Mouse (Mus musculus): Measurements from ENCODE around the gene Slc38a5.

The Slc38a5 gene

DNA sequence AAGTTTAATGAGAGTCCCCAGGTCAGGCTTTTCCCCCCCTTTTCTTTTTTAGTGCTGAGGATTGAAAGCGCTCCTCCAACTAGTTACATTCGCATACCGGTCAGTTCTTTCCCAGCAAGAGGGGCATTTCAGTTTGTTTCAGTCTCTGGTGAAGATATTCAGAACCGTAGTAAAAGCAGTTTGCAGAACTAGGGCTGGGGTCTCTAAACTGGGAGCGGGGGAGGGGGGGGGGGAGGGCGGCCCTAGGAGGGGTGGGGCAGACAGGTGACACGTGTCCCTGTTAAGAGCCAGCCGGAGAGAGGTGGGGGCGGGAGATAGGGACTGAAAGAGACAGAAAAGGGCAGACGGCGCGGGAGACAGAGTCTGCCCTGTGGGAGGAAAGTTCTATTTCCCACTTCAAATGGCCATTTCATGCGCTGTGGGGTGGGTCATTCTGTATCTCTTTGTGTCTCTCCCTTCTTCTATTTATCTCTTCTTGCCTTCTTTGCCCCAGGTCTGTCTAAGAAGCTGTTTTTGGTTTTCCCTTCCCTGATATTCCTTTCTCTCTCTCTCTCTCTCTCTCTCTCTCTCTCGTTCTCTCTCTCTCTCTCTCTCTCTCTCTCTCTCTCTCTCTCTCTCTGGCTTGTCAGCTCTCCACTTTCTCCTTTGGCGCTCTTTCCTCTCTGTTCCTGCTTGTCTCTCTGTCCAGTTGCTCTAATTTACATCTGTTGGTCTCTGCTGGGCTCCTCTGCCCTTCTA is at the start of gene Slc38a5:
Gene Slc38a5 (plus strand): TSS at position 51 of the 738 bp plus-strand sequence.
- no peak for DNase-seq (ENCODE audit: low read depth, low spot score)

DNA sequence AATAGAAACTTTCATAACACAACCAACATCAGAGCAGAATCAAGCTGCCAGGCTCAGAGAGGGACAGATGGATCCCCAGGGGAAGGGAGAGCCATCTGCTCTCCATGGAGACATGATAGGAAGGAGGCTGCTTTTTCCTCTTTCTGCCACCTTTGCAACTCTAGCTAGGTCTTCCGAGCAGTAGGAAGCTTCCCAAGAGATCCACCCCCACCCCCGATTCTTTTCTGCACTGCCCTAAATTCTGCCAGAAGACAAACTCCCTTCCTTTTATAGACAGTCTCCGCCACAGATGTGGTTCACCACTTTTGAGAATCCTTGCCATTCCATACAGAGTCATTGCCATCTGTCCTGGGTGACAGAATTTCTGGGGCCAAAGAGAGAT is 48.6 kb upstream of the Slc38a5 start:
- DNase-seq (ENCODE audit: low read depth, low spot score), result no peak

DNA sequence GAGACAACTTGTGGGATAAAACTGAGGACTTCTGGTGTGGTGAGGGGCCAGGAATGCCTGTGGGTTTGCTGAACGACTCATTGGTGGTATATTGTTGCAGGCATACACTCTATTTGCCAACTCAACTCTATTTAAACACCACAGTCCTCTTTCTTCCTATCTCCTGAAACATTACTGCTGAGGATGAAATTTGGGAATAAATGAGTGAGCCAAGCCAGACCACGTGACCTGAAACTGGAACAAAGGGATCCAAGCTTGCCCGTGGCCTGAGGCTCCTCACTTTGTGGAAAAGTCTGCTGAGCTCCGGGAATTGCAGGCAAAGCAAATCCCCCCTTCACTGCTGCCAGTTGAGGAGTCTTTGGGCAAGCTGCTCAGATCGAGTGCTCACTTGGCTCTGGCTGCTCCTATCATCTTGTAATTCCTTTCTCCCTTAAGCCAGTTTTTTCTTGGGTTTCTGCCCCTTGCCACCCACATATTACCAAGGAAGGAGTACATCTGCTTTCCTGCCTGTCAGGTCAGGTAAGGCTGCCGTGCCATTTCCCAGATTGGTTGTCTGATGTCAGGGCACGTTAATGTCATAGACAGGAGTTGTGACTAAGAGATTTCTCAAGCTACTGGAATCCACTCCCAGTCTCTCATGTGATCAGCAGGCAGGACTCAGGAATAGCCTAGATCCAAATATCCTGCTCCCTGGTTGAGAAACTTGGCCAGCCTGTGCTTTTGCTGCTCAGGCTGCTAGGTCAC is 48.1 kb upstream of the Slc38a5 start:
- DNase-seq (ENCODE audit: low read depth, low spot score), result no peak

DNA sequence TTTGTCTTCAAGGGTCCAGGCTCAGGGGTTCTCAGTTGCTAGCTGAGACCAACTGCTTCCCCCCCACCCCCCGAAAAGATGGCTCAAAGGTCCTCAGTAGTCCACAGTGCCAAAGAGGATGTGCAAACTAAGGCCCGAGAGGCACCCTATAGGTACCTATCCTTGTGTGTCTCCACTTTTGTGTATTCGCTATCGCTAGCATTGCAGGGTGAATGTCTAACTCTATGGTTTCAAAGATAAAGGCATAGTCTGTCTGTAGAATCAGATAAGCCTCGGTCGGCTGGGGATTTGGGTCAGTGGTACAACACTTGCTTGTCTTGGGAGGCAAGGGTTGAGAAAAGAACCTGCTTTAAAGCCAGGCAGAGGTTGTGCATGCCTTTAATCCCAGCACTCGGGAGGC is 47.5 kb upstream of the Slc38a5 start:
- DNase-seq (ENCODE audit: low read depth, low spot score), result no peak

DNA sequence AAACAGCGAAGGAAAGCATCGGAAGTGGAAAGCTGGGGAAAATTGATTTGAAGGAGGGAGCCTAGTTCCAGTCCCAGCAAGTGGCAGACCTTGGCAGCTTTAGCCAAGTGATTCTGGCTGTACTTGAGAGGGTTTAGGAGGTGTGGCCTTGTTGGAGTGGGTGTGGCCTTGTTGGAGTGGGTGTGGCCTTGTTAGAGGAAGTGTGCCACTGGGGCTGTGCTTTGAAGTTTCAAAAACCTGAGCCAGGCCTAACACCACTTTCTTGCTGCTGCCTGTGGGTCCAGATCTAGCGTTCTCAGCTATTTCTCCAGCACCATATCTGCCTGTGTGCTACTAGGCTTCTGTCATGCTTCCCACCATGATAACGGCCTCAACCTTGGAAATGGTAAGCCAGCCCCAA is 40.7 kb upstream of the Slc38a5 start:
- DNase-seq (ENCODE audit: low read depth, low spot score), result no peak

DNA sequence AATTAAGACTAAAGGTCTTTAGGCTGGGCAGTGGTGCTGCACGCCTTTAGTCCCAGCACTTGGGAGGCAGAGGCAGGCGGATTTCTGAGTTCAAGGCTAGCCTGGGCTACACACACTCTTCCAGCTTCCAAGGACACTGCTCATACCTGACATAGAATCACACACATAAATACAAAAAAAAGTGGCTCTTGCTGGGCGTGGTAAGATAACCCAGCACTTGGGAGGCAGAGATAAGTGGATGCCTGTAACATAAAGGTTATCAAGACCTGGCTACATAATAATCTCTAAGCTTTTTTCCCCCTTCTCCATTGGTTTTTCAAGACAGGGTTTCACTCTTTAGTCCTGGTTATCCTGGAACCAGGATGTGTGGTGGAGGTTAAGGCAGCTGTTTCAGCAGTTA is 37.3 kb upstream of the Slc38a5 start:
- DNase-seq (ENCODE audit: low read depth, low spot score), result no peak

DNA sequence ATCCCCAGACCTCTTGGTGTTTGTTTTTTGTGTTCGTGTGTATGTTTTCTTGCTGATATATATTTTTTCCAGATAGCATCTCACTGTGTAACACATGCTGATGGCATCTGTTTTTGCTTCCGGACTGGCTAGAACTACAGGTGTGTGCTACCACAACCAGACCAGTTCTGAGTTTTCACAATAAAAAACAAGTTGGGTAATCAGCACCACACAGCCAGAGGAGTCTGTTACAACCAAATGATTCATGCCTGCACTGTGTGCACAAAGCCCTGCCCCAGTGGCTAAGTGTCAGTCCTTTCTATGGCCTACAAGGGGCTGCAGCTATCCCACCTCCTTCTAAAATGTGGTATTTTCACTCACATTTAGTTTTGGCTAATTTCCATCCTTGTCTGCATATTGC is 34.2 kb upstream of the Slc38a5 start:
- DNase-seq (ENCODE audit: low read depth, low spot score), result no peak

DNA sequence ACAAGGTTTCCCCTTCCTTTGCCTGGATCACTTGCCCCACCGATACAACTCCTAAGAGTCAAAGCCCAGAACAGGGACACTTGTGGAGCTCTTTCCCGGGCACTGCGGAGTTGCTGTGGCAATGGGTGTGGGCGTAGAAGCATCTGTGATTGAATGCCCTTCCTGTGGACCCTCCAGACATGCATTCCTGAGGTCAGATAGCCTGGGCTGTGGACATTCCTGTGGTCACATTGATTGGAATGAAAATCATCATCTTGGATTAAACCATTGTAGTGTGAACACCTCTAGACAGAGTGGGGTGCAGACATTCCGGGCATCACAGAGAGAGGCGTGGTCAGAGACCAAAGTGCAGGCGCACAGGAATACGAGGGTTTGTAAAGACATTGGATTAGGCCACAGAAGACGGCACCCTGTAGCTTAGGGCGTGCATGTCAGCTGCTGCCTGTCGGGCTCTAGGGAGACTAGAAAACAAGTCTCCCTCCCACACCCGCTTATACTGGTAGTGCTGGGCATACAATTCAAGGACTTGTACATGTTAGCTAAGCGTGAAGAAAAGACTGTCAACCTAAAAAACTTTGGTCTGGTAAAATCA is 32.0 kb upstream of the Slc38a5 start:
- no peak for DNase-seq (ENCODE audit: low read depth, low spot score)

DNA sequence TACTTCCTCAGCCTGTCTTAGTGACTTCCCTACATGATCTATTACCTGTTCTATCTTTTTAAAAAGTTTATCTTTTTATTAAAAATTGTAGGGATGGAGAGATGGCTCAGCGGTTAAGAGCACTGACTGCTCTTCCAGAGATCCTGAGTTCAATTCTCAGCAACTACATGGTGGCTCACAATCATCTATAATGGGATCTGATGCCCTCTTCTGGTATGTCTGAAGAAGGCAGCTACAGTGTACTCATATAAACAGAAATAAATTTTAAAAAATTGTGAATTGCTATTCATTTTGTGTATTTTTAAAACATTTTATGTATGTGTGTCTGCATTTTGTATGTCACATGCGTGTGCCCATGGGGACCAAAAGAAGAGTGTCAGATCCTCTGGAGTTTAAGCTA is 23.3 kb upstream of the Slc38a5 start:
- no peak for DNase-seq (ENCODE audit: low read depth, low spot score)

DNA sequence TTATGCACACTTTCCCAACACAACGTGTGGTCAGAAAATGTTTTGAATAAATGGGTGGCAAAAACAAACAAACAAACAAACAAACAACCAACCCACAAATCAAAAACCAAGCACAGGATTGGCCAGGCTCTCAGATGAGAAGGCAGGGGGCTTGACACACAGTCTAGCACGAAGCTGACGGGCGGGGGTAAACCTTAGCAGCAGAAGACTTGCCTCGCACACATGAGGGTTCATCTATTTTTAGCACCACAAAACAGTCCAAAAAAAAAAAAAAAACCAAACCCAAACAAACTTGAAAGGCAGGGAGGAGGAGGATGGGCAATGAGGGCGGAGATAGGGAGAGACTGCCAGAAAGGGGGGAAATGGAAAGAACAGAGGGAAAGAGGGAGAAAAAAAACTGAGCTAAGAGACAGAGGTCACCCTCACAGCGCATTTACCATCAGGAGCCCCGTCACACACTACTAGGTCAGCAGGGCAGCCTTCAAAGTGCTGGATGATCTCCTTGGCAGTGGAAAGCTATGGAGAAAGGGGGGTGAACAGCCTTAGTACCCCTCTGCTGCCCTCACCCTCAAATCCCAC is 22.3 kb upstream of the Slc38a5 start:
- no peak for DNase-seq (ENCODE audit: low read depth, low spot score)

DNA sequence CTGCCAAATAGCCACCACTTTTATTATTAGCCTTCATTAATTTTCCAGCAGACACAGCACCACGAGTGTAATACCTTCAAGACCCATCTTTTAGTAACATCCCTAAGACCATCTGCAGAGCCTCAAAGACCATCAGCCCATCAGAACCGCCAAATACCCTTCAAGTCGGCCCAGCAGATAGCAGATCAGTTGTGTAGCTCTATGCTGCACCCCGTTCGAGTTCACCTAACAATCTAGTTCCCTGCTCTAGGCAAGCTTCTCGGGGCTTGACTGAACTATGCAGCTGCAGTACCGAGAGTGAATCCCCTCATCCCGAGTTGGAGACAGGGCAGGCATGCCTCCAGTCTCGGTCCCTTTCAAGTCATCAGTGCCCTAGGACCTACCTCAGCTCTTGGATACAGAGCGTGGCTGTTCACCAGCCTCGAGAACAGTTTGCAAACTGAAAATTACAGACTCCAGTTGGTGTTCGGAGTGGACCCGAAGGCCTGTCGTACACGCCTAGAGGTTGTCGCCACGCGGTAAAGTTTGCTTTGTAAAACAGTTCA is 19.1 kb upstream of the Slc38a5 start:
- DNase-seq (ENCODE audit: low read depth, low spot score), result no peak

DNA sequence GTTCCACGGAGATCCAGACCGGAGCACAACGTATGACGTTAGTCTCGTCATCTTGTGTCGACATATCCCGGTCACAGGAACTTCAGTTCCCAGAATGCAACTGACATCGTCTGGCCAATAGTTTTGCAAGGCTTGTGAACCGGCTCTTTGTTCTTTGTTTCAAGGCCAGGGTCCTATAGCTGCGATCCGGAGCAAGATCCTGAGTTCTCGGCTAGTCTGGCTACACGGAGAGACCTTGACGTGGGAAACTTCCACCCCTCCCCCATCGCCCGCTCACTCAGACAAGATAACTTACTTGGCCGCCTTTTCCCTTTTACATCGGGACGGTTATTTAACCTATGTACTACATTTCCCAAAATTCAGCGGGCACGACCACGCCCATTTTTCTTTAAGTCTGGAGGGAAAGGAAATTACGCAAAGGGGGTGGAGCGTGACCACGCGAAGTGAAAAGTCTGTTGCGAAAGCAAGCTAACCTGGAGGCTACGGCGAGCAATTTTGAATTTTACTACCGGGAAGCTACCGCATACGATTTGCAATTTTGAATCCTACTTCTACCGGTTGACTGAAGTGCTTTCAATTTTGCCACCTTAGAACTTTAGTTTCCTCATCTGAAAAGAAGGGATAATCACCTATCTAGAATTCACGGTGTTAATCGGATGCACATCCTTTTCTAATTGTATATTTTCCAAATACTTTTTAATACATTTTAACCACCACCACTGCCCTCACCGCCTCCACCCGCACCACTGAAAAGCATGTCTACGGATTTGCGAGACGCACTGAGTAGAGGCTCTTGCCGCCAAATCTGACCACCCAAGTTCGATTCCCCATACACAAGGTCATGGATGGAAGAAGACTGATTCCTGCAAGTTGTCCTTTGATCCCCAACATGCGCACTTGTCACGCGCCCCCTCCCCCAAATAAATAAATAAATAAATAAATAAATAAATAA is 18.3 kb upstream of the Slc38a5 start, which contains the start of gene Ftsj1:
Gene Ftsj1 (minus strand): TSS at position 73 of the 952 bp plus-strand sequence.
- DNase-seq (ENCODE audit: low read depth, low spot score), result peak; percentile 70

DNA sequence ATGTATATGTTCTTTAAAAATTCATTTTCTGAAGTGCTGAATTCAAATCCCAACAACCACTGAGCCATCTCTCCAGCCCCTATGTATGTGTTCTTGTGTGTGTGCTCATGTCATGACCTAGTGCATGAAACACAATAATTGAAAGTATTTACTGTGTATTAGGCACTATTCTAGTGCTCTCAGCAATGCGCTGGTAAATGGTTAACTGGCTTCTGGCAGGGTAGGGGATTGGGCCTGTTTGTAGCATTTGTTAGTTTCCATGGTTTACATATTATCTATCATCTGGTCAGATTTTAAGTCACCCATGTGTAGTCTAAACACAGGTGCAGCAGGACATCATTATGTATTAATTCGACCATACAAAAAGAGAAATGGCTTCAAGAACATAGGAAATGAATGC is 17.2 kb upstream of the Slc38a5 start:
- no peak for DNase-seq (ENCODE audit: low read depth, low spot score)

DNA sequence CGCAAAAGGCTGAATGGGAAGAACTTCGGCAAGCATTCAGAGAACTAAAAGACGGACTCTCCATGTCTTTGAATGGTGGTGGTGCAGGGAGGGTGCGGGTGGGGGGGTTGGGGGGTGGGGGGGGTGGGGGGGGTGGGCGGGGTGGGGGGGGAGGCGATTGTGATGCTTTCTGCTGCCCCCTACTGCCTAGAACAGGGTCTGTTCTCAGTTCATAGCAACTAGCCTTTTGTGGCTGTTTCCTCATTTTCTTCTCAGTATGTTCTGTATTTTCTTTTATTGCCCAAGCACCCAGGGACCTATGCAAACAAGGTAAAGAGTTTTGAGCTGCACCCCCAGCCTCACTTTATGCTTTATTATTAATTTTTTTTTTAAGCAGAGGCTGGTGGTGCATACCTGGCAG is 15.1 kb upstream of the Slc38a5 start:
- DNase-seq (ENCODE audit: low read depth, low spot score), result no peak

DNA sequence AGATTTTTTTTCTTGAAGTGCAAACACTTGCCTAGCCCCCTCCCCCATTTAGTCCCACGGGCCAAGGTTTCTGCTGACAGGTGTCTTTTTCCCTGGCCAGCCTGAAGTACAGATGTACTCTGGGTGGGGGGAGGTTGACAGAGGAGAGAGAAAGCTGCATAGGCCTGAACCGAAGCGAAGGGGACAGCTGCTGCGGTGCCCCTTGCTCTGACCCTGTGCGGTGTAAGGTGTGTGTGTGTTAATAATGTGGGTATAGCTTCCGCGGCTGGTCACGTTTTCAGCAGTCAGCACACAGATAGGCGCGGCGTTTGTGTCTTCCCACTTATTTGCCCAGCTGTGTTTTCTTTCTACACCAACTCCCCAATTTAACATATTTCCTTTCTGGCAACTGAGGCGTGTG is 11.5 kb upstream of the Slc38a5 start:
- no peak for DNase-seq (ENCODE audit: low read depth, low spot score)

DNA sequence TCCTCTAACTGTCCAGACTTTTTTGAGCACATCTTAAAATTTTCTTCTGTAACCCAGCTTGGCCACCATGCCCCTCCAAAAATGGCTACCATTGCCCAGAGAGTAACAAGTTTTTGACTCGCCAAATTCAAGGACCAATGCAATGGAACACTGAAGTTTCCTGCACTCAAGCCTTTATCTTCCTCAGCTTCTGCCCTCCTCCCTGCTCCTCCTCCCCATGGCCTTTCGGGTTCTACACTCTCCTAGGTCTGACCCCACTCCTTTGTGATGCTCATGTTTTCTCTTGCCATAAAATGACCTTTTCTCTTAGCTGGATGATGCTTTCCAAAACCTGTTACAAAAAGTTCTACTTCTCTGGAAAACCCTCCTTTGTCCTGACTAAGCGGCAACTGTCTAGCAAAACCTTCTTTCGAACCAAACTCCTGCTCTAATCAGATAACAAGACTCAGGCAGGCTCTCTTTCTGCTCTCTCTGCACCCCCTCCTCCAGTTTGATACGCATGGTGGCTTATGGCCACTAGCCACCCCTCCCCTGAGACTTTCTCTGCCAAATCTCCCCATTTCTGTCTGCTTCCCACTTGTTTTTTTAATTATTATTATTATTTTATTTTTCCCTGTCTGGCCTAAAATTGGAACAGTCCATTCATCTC is 7.7 kb upstream of the Slc38a5 start:
- DNase-seq (ENCODE audit: low read depth, low spot score), result no peak

DNA sequence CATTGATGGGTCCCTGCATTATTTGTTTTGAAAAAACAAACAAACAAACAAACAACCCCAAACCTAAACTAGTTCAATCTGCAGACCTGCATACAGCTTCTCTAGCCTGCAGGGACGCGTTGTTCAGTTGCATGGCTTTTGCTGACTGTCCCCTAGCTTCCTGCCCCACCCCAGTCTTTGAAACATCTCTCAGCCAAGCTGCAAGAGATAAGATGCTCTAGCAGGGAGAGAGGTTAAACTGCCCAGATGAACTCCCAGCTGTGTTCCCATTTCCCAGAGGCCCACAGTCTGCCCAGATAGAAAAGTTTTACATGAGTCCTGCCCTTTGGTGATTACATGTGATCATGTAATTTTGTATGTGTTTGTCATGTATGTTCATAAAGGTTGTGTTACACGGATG is 6.7 kb upstream of the Slc38a5 start:
- no peak for DNase-seq (ENCODE audit: low read depth, low spot score)

DNA sequence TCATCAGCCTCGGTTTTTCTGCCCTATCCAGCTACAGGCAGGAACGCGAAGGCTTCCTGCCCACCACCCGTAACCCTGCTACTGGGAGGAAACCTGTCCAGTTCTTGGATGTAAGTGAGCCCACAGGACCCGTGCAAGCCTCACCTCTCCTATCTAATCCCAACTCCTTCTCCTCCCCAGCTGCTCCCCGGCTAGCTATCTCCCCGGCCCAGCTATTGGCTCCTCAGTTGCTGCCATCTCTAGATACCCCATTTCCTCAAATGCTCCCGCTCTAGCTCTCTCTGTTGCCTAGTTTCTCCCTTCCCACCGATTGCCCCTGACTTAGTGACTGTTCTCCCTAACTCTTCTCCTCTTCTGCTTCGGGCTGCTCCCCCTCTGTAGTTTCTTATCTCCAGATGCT is 1.1 kb downstream of the Slc38a5 start:
- no peak for DNase-seq (ENCODE audit: low read depth, low spot score)

DNA sequence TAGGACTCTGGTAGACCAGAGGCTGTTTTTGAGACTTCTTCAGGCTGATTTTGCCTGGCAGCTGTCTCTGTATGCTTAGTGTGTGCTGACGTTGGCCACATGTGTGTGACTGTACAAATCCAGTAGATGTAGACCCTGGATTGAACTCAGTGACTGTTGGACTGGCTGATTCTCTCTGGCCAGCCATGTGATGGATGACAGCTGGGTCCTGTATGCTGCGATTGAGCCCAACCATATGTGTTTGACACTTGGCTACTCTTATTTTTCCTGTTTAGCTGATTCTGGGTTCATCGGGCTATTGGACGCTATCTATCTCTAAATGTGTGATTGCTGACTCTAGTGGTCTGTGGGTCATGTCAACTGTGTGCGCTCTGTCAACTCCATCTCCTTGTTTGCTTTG is 3.1 kb downstream of the Slc38a5 start:
- DNase-seq (ENCODE audit: low read depth, low spot score), result no peak

DNA sequence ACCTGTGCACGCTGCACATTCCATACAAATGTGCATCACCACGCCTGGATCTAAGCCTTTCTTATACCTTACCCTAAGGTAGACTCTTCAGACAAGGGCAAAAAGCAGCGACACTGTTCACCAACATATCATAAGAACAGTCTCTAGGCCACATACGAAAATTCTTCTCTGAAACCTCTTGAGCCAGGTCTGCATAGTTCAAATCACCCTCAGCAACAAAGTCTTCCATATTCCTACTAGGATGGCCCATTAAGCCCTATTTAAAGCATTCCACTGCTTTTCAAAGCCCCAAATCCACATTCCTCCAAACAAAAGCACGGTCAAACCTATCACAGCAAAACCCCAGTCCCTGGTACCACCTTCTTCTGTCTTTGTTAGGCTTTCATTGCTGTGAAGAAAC is 17.7 kb downstream of the Slc38a5 start:
- DNase-seq (ENCODE audit: low read depth, low spot score), result no peak

DNA sequence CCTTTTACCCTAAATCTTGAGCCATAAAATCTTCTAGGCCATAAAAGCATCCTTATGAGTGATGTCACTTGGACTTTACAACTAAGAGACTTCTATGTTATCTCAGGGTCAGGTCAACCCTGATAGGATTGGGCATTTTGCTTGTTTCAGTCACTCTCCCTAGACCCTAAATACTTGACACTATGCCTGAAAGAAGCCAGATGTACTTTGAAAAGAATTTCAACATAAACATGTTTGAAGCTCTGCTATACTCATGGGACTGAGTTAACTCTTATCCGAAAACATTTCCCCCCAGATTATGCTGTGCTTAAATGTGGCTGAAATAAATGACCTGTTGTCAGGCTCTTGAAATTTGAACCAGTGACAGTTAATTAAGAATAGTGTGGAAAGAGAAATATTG is 38.4 kb downstream of the Slc38a5 start:
- DNase-seq (ENCODE audit: low read depth, low spot score), result no peak
